Mouse (Mus musculus) cerebellum, adult 2 months (tissue): ENCODE measurements around the gene Osbpl11.

Experiments
- CTCF ChIP-seq: fragments of 200-500 bp; IDR thresholded peaks from 2 replicates; pipeline ENCODE4 v1.5.1; 2011; ENCODE audit warnings: low read depth, mild to moderate bottlenecking, control low read depth, low read length, moderate library complexity, borderline replicate concordance; ENCODE audit not compliant: insufficient read depth
- POLR2A ChIP-seq: fragments of 200-500 bp; IDR thresholded peaks from 2 replicates; pipeline ENCODE4 v1.6.1; 2011; ENCODE audit warnings: low read length, control low read depth, borderline replicate concordance; ENCODE audit not compliant: insufficient read depth

DNA sequence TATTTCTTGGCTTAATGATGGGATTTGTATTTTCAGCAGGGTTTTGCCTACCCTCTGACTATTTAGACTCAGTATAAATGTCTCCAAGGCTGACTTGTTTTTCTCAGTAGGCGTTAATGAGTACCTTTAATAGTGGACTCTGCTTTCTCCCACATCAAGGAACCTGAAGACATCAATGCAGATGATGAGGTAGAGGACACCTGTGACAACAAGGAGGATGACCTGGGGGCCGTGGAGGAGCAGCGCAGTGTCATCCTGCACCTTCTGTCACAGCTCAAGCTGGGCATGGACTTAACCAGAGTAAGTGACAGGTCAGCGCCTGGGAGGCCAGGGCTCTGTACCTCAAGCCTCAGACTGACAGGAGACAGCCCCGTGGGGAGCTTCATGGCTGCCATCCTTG, 39.5 kb downstream of the Osbpl11 start:
- TF ChIP-seq POLR2A: no peak
- TF ChIP-seq CTCF: no peak
